ENCODE assay signal across 9 mouse cellular contexts in genomic region chr1:91017111-91017758, GRCm38 (mm10). TPM values are rescaled to one million over a fixed set of nuclear protein-coding genes. Genes with fewer than 3 reads are reported as not detected.
DNase-seq lines count a peak whose midpoint lies in the region; ATAC-seq lines count a peak whose summit lies in the region.
"Had no signal": no experiment of that assay in that cellular context is flagged by ENCODE, and none has a peak within 500 bp of the region (broad histone marks: within the 10 kb centered on the region; RNA-seq: fewer than 3 reads in every experiment).

No protein-coding gene starts in this region.

- no peak overlapping the region for H3K4me3 ChIP-seq in embryonic facial prominence, embryonic 13.5 days
- H3K4me3 ChIP-seq in midbrain, embryonic 15.5 days: 0 out of 2 replicates have a peak overlapping the region, but pooled peaks have one; percentile 2

- H3K27ac ChIP-seq in embryonic facial prominence, embryonic 13.5 days: 0 out of 2 replicates have a peak overlapping the region, but pooled peaks have one; percentile 69
- no peak overlapping the region for H3K27ac ChIP-seq in midbrain, embryonic 15.5 days

- H3K9ac ChIP-seq in embryonic facial prominence, embryonic 13.5 days: peak overlapping the region; percentile 17; the same call in 1 of the 2 replicates
- no peak overlapping the region; the same call in 1 of the 2 replicates for H3K9ac ChIP-seq in midbrain, embryonic 15.5 days

- peak overlapping the region; percentile 45 for H3K4me2 ChIP-seq in embryonic facial prominence, embryonic 13.5 days
- peak overlapping the region; percentile 32 for H3K4me2 ChIP-seq in midbrain, embryonic 15.5 days

- no peaks in the 10 kb centered on the region for H3K27me3 ChIP-seq in embryonic facial prominence, embryonic 13.5 days
- no peaks in the 10 kb centered on the region for H3K27me3 ChIP-seq in midbrain, embryonic 15.5 days (replicated peaks)

- no peak for ATAC-seq in embryonic facial prominence, embryonic 13.5 days (ENCODE audit: insufficient number of reproducible peaks, insufficient read depth, low FRiP score, low TSS enrichment, low read depth)
- ATAC-seq in midbrain, embryonic 15.5 days (replicated peaks): no peak

- peak; percentile 26 to 36 for DNase-seq in left cerebral cortex, adult 18-20 months (ENCODE audit: low spot score in 2 of 2)
- no peak for DNase-seq in left cerebral cortex, adult 8-10 months (ENCODE audit: low spot score in 2 of 2)
- DNase-seq in heart, postnatal 14 days: peak; percentile 73 to 76
- peak; percentile 49 to 61 for DNase-seq in kidney, postnatal 36 days
- DNase-seq in ovary, postnatal 36 days (ENCODE audit: low spot score): no peak
- DNase-seq in layer of hippocampus, postnatal 36 days: no peak

- H3K9me3 ChIP-seq in embryonic facial prominence, embryonic 13.5 days: peaks cover 2% of the 10 kb centered on the region; the same call in 1 of the 2 replicates
- no peaks in the 10 kb centered on the region for H3K9me3 ChIP-seq in midbrain, embryonic 15.5 days

- H3K36me3 ChIP-seq in embryonic facial prominence, embryonic 13.5 days: peaks cover 3% of the 10 kb centered on the region; the same call in 1 of the 2 replicates
- no peaks in the 10 kb centered on the region for H3K36me3 ChIP-seq in midbrain, embryonic 15.5 days (replicated peaks)

- intact Hi-C loops in heart, postnatal 14 days (cut with DNase I): loop anchor here (2.0 to 5.0 kb wide), 2 partner anchors 22 to 45 kb away; no protein-coding TSS in a partner anchor

- peaks cover 24% of the 10 kb centered on the region for H3K4me1 ChIP-seq in embryonic facial prominence, embryonic 13.5 days
- peaks cover 9% of the 10 kb centered on the region for H3K4me1 ChIP-seq in midbrain, embryonic 15.5 days

- WGBS in embryonic facial prominence, embryonic 13.5 days: 10% methylated on average over 19 of the region's 20 CpGs
- WGBS in midbrain, embryonic 15.5 days: 12% methylated on average over 20 of the region's 20 CpGs

RNA-seq across cellular contexts. Expression of gene Lrrfip1, which starts 18.7 kb away (rescaled TPM):
- total RNA-seq in left cerebral cortex, adult 18-20 months (2021): 10 to 100 TPM; 71.0 to 74.6 TPM
- 10 to 100 TPM; 56.4 to 65.5 (median 60.6) TPM for total RNA-seq in left cerebral cortex, adult 8-10 months (2022)
- 33.9 and 35.7 TPM in 2 replicates for polyA plus RNA-seq in embryonic facial prominence, embryonic 13.5 days (2015; fragmentation: Nextera tagmentation; extraction: Ambion mirVana)
- 100 to 1,000 TPM; 101 to 109 TPM for total RNA-seq in heart, postnatal 14 days (2021)
- 34.3 and 38.0 TPM in 2 replicates for polyA plus RNA-seq in midbrain, embryonic 15.5 days (2015; fragmentation: Nextera tagmentation; extraction: Ambion mirVana)
- 10 to 100 TPM; 75.3 to 80.9 TPM for total RNA-seq in layer of hippocampus, postnatal 36 days (2021)

RNA-seq across cellular contexts. Expression of gene Rab17, which starts 47.8 kb away (rescaled TPM):
- total RNA-seq in left cerebral cortex, adult 18-20 months (2021): not detected
- total RNA-seq in left cerebral cortex, adult 8-10 months (2022): under 1 TPM in 1 of 4 experiments, not detected in 3; 0.59 TPM
- 1.3 and 1.5 TPM in 2 replicates for polyA plus RNA-seq in embryonic facial prominence, embryonic 13.5 days (2015; fragmentation: Nextera tagmentation; extraction: Ambion mirVana)
- 1 to 10 TPM; 2.5 to 3.1 TPM for total RNA-seq in heart, postnatal 14 days (2021)
- 0.18 TPM in 1 of 2 replicates, not detected in the other for polyA plus RNA-seq in midbrain, embryonic 15.5 days (2015; fragmentation: Nextera tagmentation; extraction: Ambion mirVana)
- not detected for total RNA-seq in layer of hippocampus, postnatal 36 days (2021)
- total RNA-seq: gastrocnemius, postnatal 36 days had no signal

Comparison
In these comparisons a context has a peak if more than half of its experiments do, and no peak if none do; other contexts are left out.
1. DNase-seq: peak in left cerebral cortex, adult 18-20 months (2 of 2), heart, postnatal 14 days (2 of 2) and kidney, postnatal 36 days (2 of 2); none in left cerebral cortex, adult 8-10 months (0 of 2), ovary, postnatal 36 days (single experiment) and layer of hippocampus, postnatal 36 days (0 of 2).